Mouse (Mus musculus): Measurements from ENCODE around the gene Gm10203. TPM values are rescaled to one million over a fixed set of nuclear protein-coding genes. Genes with fewer than 3 reads are reported as not detected.
"Not testable (repeated sequence)": the region's sequence is repeated elsewhere in the genome, so short reads cannot be mapped to it uniquely, and the experiment has no call there.

Gene Gm10203
- total RNA-seq, 2 experiments from 2014 or later = not detected

- no peak for DNase-seq
Observed at GRCm38 (mm10) chr6:149135631-149136030, 5.7 kb downstream of the Gm10203 start.

- DNase-seq = no peak
Observed at GRCm38 (mm10) chr6:149137936-149138335, 8.0 kb downstream of the Gm10203 start.

GRCm38 (mm10) chr6:149139011-149139410 lies 9.0 kb downstream of the Gm10203 start:
- DNase-seq = no peak

- no peak for DNase-seq
Observed at GRCm38 (mm10) chr6:149139471-149139870, 9.5 kb downstream of the Gm10203 start, which contains the start of gene Etfbkmt. Gene Etfbkmt (plus strand): TSS chr6:149139849.

GRCm38 (mm10) chr6:149141393-149142173 lies 11.6 kb downstream of the Gm10203 start:
- peak; percentile 90 for DNase-seq

GRCm38 (mm10) chr6:149145143-149145542 lies 15.2 kb downstream of the Gm10203 start:
- no peak for DNase-seq

GRCm38 (mm10) chr6:149148436-149149229 lies 18.7 kb downstream of the Gm10203 start:
- DNase-seq = no peak

- no peak for DNase-seq
Observed at GRCm38 (mm10) chr6:149152119-149152518, 22.1 kb downstream of the Gm10203 start.

GRCm38 (mm10) chr6:149153473-149154115 lies 23.6 kb downstream of the Gm10203 start:
- DNase-seq = no peak

GRCm38 (mm10) chr6:149154116-149155030 lies 24.4 kb downstream of the Gm10203 start:
- DNase-seq = no peak

- no peak for DNase-seq
Observed at GRCm38 (mm10) chr6:149155031-149155841, 25.3 kb downstream of the Gm10203 start.

GRCm38 (mm10) chr6:149167038-149167437 lies 37.1 kb downstream of the Gm10203 start:
- DNase-seq = peak; percentile 20

GRCm38 (mm10) chr6:149167672-149168071 lies 37.7 kb downstream of the Gm10203 start:
- DNase-seq = no peak

- DNase-seq = no peak
Observed at GRCm38 (mm10) chr6:149168436-149168835, 38.5 kb downstream of the Gm10203 start.

GRCm38 (mm10) chr6:149169965-149170364 lies 40.0 kb downstream of the Gm10203 start:
- DNase-seq = not testable (repeated sequence)

- peak; percentile 18 for DNase-seq
Observed at GRCm38 (mm10) chr6:149173831-149174625, 44.1 kb downstream of the Gm10203 start.

GRCm38 (mm10) chr6:149174932-149175570 lies 45.1 kb downstream of the Gm10203 start:
- DNase-seq = peak; percentile 45

- no peak for DNase-seq
Observed at GRCm38 (mm10) chr6:149179064-149179463, 49.1 kb downstream of the Gm10203 start.

Measured in heart, postnatal 4 days (tissue).